Mouse (Mus musculus): ENCODE data around the gene Tmem220.

Tmem220 gene

DNA sequence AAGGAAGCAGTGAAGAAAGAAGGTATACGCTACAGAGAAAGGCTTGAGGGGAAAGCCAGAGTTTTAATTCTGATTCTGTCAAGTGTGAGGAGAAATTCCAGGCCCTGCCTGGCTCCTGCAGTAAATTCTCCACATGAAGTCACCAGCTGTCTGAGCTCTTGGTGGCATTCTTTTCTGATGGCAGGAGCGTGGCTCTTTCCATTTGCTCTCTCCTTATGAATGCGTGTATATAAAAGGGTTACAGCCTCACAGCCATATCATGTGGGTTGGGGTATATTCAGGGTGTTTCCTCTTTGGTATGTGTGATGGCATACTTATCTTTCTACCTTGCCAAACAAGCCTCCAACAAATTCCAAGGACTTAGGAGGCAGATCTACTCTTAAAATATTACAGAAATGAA lies 37.8 kb downstream of the Tmem220 start:
- DNase-seq: no peak

DNA sequence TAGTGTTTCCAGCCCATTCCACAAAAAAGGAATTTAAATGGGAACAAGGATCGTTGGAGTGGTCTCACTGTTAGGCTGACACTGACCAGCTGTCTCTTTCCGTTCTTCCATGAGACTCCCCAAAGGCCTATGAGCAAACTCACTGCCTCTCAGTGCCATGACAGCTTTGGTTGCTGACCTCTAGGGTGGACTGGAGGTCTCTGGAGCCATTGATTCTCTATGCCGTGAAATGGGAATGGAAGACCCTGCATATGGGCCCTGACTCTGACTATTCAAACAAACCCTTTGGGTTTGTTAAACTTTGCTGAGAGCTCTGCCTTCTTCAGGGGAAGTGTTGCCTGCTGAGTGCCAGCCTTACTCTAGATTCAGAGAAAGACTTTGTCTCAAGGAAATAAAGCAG lies 42.8 kb downstream of the Tmem220 start:
- no peak for DNase-seq

DNA sequence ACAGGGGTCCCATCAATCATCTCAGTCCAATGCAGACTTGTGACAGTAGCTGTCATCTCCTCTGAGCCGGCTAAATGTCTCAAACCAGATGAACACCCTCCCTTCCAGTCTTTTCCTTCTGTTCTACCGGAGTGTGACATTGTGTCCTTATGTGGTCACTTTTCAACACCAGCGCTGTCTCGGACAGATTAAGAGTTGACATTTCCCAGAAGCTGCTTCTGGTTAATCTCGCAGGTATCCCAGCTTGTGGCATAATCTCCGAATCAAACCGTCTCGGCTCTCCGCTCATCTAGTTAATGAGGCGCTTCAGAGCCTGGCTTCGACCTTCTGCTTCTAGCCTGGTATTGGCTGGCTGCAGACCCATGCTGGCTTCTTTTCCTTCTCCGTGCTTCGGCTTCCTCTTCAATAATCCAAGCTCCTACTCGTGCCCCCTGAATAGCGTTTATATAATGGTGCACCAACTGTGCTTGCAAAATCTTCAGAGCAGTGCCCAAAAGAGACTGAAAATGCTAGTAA lies 47.7 kb downstream of the Tmem220 start:
- no peak for DNase-seq

DNA sequence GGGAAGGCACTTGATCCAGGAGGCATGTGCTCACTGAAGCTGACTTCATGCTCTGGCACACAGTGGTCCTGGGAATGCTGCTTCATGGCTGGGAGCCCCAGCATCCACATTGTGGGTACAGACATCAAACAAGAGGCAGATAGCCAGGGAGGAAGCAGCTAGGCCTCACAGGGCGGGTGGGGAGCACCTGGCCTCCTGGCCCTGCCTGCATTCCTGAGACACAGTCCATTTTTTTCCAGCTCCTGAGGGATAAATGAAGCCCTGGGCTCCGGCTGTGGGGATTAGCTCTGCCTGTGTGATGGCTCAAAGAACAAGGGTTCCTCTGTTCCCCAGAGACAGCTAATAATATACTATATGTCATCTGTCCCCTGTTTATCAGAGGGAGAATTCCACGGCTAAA lies 50.1 kb downstream of the Tmem220 start:
- DNase-seq: no peak

DNA sequence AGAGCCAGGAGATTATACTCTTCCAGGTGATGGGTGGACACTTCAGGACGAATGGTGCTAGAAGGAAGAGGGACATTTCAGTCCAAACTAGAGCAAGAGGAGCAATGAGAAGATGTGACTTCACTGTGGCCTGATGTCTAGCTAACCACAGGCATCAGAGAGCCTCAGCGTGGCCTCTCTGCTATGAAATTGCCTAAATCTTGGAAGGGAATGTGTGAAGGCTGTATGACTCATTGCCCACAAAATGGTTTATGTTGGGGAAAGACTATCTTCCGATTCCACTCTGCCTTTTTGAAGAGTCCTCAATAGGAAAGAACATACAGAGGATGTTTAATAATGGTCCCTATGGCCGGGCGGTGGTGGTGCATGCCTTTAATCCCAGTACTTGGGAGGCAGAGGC lies 51.8 kb downstream of the Tmem220 start:
- no peak for DNase-seq

- no peak for DNase-seq
Observed at GRCm38 (mm10) chr11:67077435-67077834, 52.5 kb downstream of the Tmem220 start.

GRCm38 (mm10) chr11:67078000-67078399 lies 53.0 kb downstream of the Tmem220 start, which contains the start of gene Myh3:
Gene Myh3 (plus strand): TSS chr11:67078300.
- DNase-seq: no peak

DNA sequence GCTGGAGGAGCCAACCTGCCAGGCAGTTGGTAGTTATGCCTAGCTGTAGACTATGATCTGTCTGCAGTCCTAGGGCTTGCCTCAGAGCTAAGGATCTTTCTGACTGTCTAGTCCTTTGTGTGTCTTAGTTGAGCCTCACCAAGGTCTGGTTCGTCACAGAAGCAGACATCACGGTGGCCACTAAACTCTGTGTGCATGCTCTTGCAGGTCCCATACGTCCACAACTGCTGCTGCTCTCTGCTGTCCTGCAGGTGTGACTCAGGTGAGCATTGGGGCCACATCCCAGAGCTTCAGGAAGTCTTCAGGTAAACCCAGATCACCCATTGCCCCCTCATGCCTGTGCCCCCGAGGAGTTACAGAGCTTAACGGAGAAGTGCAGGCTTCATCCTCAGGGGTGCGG lies 53.9 kb downstream of the Tmem220 start:
- DNase-seq: no peak

- DNase-seq: no peak
Observed at GRCm38 (mm10) chr11:67079740-67080139, 54.8 kb downstream of the Tmem220 start.

- DNase-seq: no peak
Observed at GRCm38 (mm10) chr11:67080168-67080567, 55.2 kb downstream of the Tmem220 start.

- no peak for DNase-seq
Observed at GRCm38 (mm10) chr11:67081125-67081649, 56.2 kb downstream of the Tmem220 start.

DNA sequence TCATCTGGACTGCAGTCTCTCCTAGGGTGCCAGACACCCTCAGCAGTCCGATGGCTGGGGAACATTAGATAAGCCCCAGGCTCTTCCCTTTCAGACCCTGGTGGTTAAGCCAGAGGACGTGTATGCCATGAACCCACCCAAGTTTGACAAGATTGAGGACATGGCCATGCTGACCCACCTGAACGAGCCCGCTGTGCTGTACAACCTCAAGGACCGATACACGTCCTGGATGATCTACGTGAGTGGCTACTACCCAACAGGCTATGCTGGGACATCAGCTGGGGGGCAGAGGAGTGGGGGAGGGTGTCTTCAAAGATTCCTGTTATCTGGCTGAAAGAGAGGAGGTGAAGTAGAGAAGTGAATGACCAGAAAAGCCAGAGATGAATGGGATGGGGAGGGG lies 57.2 kb downstream of the Tmem220 start:
- DNase-seq: no peak

- DNase-seq: no peak
Observed at GRCm38 (mm10) chr11:67082793-67083192, 57.8 kb downstream of the Tmem220 start.

GRCm38 (mm10) chr11:67083239-67083638 lies 58.3 kb downstream of the Tmem220 start:
- no peak for DNase-seq

GRCm38 (mm10) chr11:67083712-67084340 lies 58.9 kb downstream of the Tmem220 start:
- no peak for DNase-seq

Measured in thymus, adult 18-20 months (tissue).